Mouse (Mus musculus): ENCODE measurements around the gene Cecr2.
"Not testable (repeated sequence)": the region's sequence is repeated elsewhere in the genome, so short reads cannot be mapped to it uniquely, and the experiment has no call there.

Gene Cecr2

GRCm38 (mm10) chr6:120665816-120666760 lies at the start of gene Cecr2:
Gene Cecr2, plus strand, starts transcription at chr6:120666369.
- peak; percentile 84 for DNase-seq

- no peak for DNase-seq
Observed at GRCm38 (mm10) chr6:120617586-120617985, 48.6 kb upstream of the Cecr2 start.

GRCm38 (mm10) chr6:120618518-120619402 lies 47.4 kb upstream of the Cecr2 start:
- no peak for DNase-seq

- no peak for DNase-seq
Observed at GRCm38 (mm10) chr6:120620193-120620592, 46.0 kb upstream of the Cecr2 start.

- DNase-seq, result no peak
Observed at GRCm38 (mm10) chr6:120625081-120625480, 41.1 kb upstream of the Cecr2 start.

GRCm38 (mm10) chr6:120627096-120627495 lies 39.1 kb upstream of the Cecr2 start:
- no peak for DNase-seq

GRCm38 (mm10) chr6:120628963-120629362 lies 37.2 kb upstream of the Cecr2 start:
- no peak for DNase-seq

GRCm38 (mm10) chr6:120635391-120636028 lies 30.7 kb upstream of the Cecr2 start:
- no peak for DNase-seq

GRCm38 (mm10) chr6:120639547-120639946 lies 26.6 kb upstream of the Cecr2 start:
- DNase-seq, result no peak

- no peak for DNase-seq
Observed at GRCm38 (mm10) chr6:120641866-120642378, 24.2 kb upstream of the Cecr2 start.

GRCm38 (mm10) chr6:120643776-120644175 lies 22.4 kb upstream of the Cecr2 start:
- no peak for DNase-seq

- DNase-seq, result no peak
Observed at GRCm38 (mm10) chr6:120644346-120645299, 21.5 kb upstream of the Cecr2 start.

GRCm38 (mm10) chr6:120647246-120648028 lies 18.7 kb upstream of the Cecr2 start:
- not testable (repeated sequence) for DNase-seq

- no peak for DNase-seq
Observed at GRCm38 (mm10) chr6:120648205-120648604, 18.0 kb upstream of the Cecr2 start.

GRCm38 (mm10) chr6:120652666-120653065 lies 13.5 kb upstream of the Cecr2 start:
- no peak for DNase-seq

- no peak for DNase-seq
Observed at GRCm38 (mm10) chr6:120655702-120656101, 10.5 kb upstream of the Cecr2 start.

- no peak for DNase-seq
Observed at GRCm38 (mm10) chr6:120658848-120659247, 7.3 kb upstream of the Cecr2 start.

GRCm38 (mm10) chr6:120665415-120665815 lies 754 bp upstream of the Cecr2 start:
- peak; percentile 45 for DNase-seq

- DNase-seq, result peak; percentile 73
Observed at GRCm38 (mm10) chr6:120666761-120667421, 722 bp downstream of the Cecr2 start.

- DNase-seq, result no peak
Observed at GRCm38 (mm10) chr6:120667422-120667781, 1.2 kb downstream of the Cecr2 start.
